Mouse (Mus musculus): Measurements from ENCODE around the gene Gm10337.

DNA sequence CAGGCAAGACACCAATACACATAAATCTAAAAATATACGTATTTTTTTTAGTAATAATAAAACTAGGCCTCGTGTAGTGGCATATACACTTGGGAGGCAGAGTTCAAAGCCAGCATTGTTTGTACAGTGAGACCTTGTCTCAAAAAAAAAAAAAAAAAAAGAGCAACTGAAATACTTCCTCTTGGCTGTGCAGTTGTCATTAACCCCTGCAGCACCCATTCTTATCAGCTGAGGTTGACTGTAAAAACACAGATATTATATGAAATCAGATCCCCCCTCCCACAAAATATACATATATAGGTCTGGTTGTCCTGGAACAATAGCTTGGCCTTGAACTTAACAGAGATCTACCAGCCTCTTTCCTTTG lies 2.9 kb downstream of the Gm10337 start:
- TF ChIP-seq POLR2A (IDR thresholded peaks at IDR 0.05; ENCODE audit: low read depth, low read length) (no peak), CTCF (IDR thresholded peaks at IDR 0.05; ENCODE audit: borderline replicate concordance, insufficient read depth, low read length) (no peak)

Data from embryonic fibroblast, embryonic 13.5 days (primary cell).